Mouse (Mus musculus): ENCODE results near the gene Gm26602. TPM values are rescaled to one million over a fixed set of nuclear protein-coding genes. Genes with fewer than 3 reads are reported as not detected.

Gene Gm26602
- polyA plus RNA-seq, 1 experiment from 2014 or later: not detected

- 0 out of 2 replicates have a peak overlapping the region, but pooled peaks have one; percentile 19 for H3K4me2 ChIP-seq (replicated peaks; ENCODE audit: low read depth, low read length)
- peaks cover 22% of the 10 kb centered on the region; the same call in 1 of the 2 replicates for H3K4me1 ChIP-seq (ENCODE audit: insufficient read depth, low read depth, low read length)
- peaks cover 30% of the 10 kb centered on the region for H3K36me3 ChIP-seq (ENCODE audit: insufficient read depth, low read length)
- ATAC-seq: peak; percentile 9; the same call in 1 of the 2 replicates
- no peaks in the 10 kb centered on the region for H3K9me3 ChIP-seq (ENCODE audit: low read length)
- no peak overlapping the region for H3K9ac ChIP-seq (replicated peaks; ENCODE audit: low read depth)
- H3K4me3 ChIP-seq (ENCODE audit: low read depth, low read length): no peak overlapping the region
- peak; percentile 42 for DNase-seq (ENCODE audit: low spot score)
- TF ChIP-seq CTCF (IDR thresholded peaks at IDR 0.05): no peak
- no peak for TF ChIP-seq EP300 (IDR thresholded peaks at IDR 0.05)
- H3K27me3 ChIP-seq (replicated peaks; ENCODE audit: insufficient read depth, low read length): no peaks in the 10 kb centered on the region
- WGBS: 22% methylated on average over 7 of the region's 7 CpGs
- peak overlapping the region; percentile 84; the same call in 1 of the 2 replicates for H3K27ac ChIP-seq (ENCODE audit: low read length)
Observed at GRCm38 (mm10) chr10:79946752-79947322, 36.2 kb downstream of the Gm26602 start.

- DNase-seq (ENCODE audit: low spot score) (no peak), ATAC-seq (0 out of 2 replicates have a peak, but pooled peaks have one; percentile 11)
- no peak for TF ChIP-seq EP300 (IDR thresholded peaks at IDR 0.05)
- Histone ChIP-seq H3K27ac (ENCODE audit: low read length) (no peak overlapping the region), H3K4me2 (replicated peaks; ENCODE audit: low read depth, low read length) (no peak overlapping the region), H3K36me3 (ENCODE audit: insufficient read depth, low read length) (peaks cover 31% of the 10 kb centered on the region), H3K9ac (replicated peaks; ENCODE audit: low read depth) (no peak overlapping the region), H3K9me3 (ENCODE audit: low read length) (no peaks in the 10 kb centered on the region), H3K4me3 (ENCODE audit: low read depth, low read length) (no peak overlapping the region), H3K27me3 (replicated peaks; ENCODE audit: insufficient read depth, low read length) (no peaks in the 10 kb centered on the region), H3K4me1 (ENCODE audit: insufficient read depth, low read depth, low read length) (peaks cover 22% of the 10 kb centered on the region; the same call in 1 of the 2 replicates)
- 56% methylated on average over 6 of the region's 6 CpGs for WGBS
Observed at GRCm38 (mm10) chr10:79947502-79947901, 36.8 kb downstream of the Gm26602 start.

GRCm38 (mm10) chr10:79949873-79950272, 39.2 kb downstream of the Gm26602 start:
- DNase-seq (ENCODE audit: low spot score) (no peak), ATAC-seq (no peak)
- 86% methylated on average over 4 of the region's 4 CpGs for WGBS
- H3K9ac ChIP-seq (replicated peaks; ENCODE audit: low read depth): no peak overlapping the region
- H3K4me2 ChIP-seq (replicated peaks; ENCODE audit: low read depth, low read length): no peak overlapping the region
- no peak overlapping the region for H3K27ac ChIP-seq (ENCODE audit: low read length)
- no peaks in the 10 kb centered on the region for H3K27me3 ChIP-seq (replicated peaks; ENCODE audit: insufficient read depth, low read length)
- TF ChIP-seq EP300 (IDR thresholded peaks at IDR 0.05) (no peak), CTCF (IDR thresholded peaks at IDR 0.05) (no peak)
- no peak overlapping the region for H3K4me3 ChIP-seq (ENCODE audit: low read depth, low read length)
- peaks cover 18% of the 10 kb centered on the region; the same call in 1 of the 2 replicates for H3K4me1 ChIP-seq (ENCODE audit: insufficient read depth, low read depth, low read length)
- no peaks in the 10 kb centered on the region for H3K9me3 ChIP-seq (ENCODE audit: low read length)
- H3K36me3 ChIP-seq (ENCODE audit: insufficient read depth, low read length): peaks cover 31% of the 10 kb centered on the region

- DNase-seq (ENCODE audit: low spot score) (no peak), ATAC-seq (no peak)
- Histone ChIP-seq H3K27me3 (replicated peaks; ENCODE audit: insufficient read depth, low read length) (no peaks in the 10 kb centered on the region), H3K36me3 (ENCODE audit: insufficient read depth, low read length) (peaks cover 31% of the 10 kb centered on the region), H3K4me3 (ENCODE audit: low read depth, low read length) (no peak overlapping the region), H3K9ac (replicated peaks; ENCODE audit: low read depth) (no peak overlapping the region), H3K4me2 (replicated peaks; ENCODE audit: low read depth, low read length) (no peak overlapping the region), H3K4me1 (ENCODE audit: insufficient read depth, low read depth, low read length) (peaks cover 12% of the 10 kb centered on the region; the same call in 1 of the 2 replicates), H3K9me3 (ENCODE audit: low read length) (no peaks in the 10 kb centered on the region), H3K27ac (ENCODE audit: low read length) (no peak overlapping the region)
- TF ChIP-seq CTCF (IDR thresholded peaks at IDR 0.05) (no peak), EP300 (IDR thresholded peaks at IDR 0.05) (no peak)
- WGBS: 88% methylated on average over 18 of the region's 18 CpGs
Observed at GRCm38 (mm10) chr10:79950661-79951060, 40.0 kb downstream of the Gm26602 start.

GRCm38 (mm10) chr10:79953946-79954345, 43.3 kb downstream of the Gm26602 start:
- Histone ChIP-seq H3K4me1 (ENCODE audit: insufficient read depth, low read depth, low read length) (no peaks in the 10 kb centered on the region), H3K9me3 (ENCODE audit: low read length) (no peaks in the 10 kb centered on the region), H3K9ac (replicated peaks; ENCODE audit: low read depth) (no peak overlapping the region), H3K4me3 (ENCODE audit: low read depth, low read length) (no peak overlapping the region), H3K27me3 (replicated peaks; ENCODE audit: insufficient read depth, low read length) (no peaks in the 10 kb centered on the region), H3K27ac (ENCODE audit: low read length) (no peak overlapping the region), H3K4me2 (replicated peaks; ENCODE audit: low read depth, low read length) (no peak overlapping the region), H3K36me3 (ENCODE audit: insufficient read depth, low read length) (peaks cover 24% of the 10 kb centered on the region)
- TF ChIP-seq CTCF (IDR thresholded peaks at IDR 0.05) (peak; percentile 83), EP300 (IDR thresholded peaks at IDR 0.05) (no peak)
- 88% methylated on average over 6 of the region's 6 CpGs for WGBS
- 0 out of 2 replicates have a peak, but pooled peaks have one; percentile 18 for ATAC-seq
- peak; percentile 40 for DNase-seq (ENCODE audit: low spot score)

- WGBS: 57% methylated on average over 9 of the region's 9 CpGs
- H3K9me3 ChIP-seq (ENCODE audit: low read length): no peaks in the 10 kb centered on the region
- TF ChIP-seq EP300 (IDR thresholded peaks at IDR 0.05) (no peak), CTCF (IDR thresholded peaks at IDR 0.05) (no peak)
- H3K4me2 ChIP-seq (replicated peaks; ENCODE audit: low read depth, low read length): no peak overlapping the region
- ATAC-seq: no peak
- H3K36me3 ChIP-seq (ENCODE audit: insufficient read depth, low read length): peaks cover 9% of the 10 kb centered on the region; the same call in 1 of the 2 replicates
- DNase-seq (ENCODE audit: low spot score): no peak
- no peak overlapping the region for H3K4me3 ChIP-seq (ENCODE audit: low read depth, low read length)
- no peak overlapping the region for H3K9ac ChIP-seq (replicated peaks; ENCODE audit: low read depth)
- H3K4me1 ChIP-seq (ENCODE audit: insufficient read depth, low read depth, low read length): peaks cover 6% of the 10 kb centered on the region; the same call in 1 of the 2 replicates
- H3K27me3 ChIP-seq (replicated peaks; ENCODE audit: insufficient read depth, low read length): no peaks in the 10 kb centered on the region
- H3K27ac ChIP-seq (ENCODE audit: low read length): no peak overlapping the region
Observed at GRCm38 (mm10) chr10:79955691-79956090, 45.0 kb downstream of the Gm26602 start.

Data from lung, postnatal 0 days (tissue).